Mouse (Mus musculus): ENCODE measurements around the gene Abhd17a. TPM values are rescaled to one million over a fixed set of nuclear protein-coding genes. Genes with fewer than 3 reads are reported as not detected.

Gene Abhd17a
- total and polyA plus RNA-seq, 3 experiments = 37.2 to 49.1 (median 48.0) TPM

DNA sequence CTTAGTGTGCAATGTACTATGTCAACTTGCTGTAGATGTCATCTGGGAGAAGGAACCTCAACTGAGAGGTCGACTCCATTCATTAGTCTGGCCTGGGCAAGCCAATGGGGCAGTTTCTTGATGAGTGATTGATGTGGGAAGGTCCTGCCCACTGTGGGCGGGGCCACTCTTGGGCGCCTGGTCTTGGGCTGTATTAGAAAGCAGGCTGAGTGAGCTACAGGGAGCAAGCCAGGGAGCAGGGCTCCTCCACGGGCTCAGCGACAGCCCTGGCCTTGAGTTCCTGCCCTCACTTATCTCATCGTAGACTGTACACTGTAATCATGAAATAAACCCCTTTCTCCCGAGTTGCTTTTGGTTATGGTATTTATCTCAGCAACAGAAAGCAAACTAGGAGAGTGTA, 56.4 kb downstream of the Abhd17a start:
- H3K4me3 ChIP-seq (replicated peaks in 1 of 3; ENCODE audit: low read depth in 2 of 3, low read length in 2 of 3, poor library complexity in 1 of 3) = no peak overlapping the region
- in situ Hi-C loops (cut with MboI; ENCODE audit: low pct_ligation_motif_present, low pct_unique_long_range_greater_than_20kb, low sequenced_read_pairs) = no loop called here
- H3K4me1 ChIP-seq (ENCODE audit: control insufficient read depth in 1 of 2, insufficient read depth in 2 of 2) = peaks cover 19 to 52% of the 10 kb centered on the region in 2 experiments

More for the DNA sequence above, 56.4 kb downstream of the Abhd17a start:
- H3K79me2 ChIP-seq (replicated peaks; ENCODE audit: control insufficient read depth, extremely low read depth, insufficient read depth, poor library complexity, severe bottlenecking) = no peaks in the 10 kb centered on the region
- H3K9ac ChIP-seq (ENCODE audit: insufficient read depth, low read depth) = no peak overlapping the region
- H3K4me2 ChIP-seq (ENCODE audit: insufficient read depth, low read depth, poor library complexity, severe bottlenecking) = no peak overlapping the region
- TF ChIP-seq JUND (conservative IDR thresholded peaks at IDR 0.05; ENCODE audit: low read depth, low read length) = no peak
- TF ChIP-seq E2F4 (IDR thresholded peaks at IDR 0.05; ENCODE audit: insufficient replicate concordance, low read depth, low read length) = no peak
- TF ChIP-seq CTCF (conservative IDR thresholded peaks at IDR 0.05 in 1 of 2, IDR thresholded peaks at IDR 0.05 in 1 of 2; ENCODE audit: low read depth in 2 of 2, low read length in 2 of 2) = no peak
- no peak for TF ChIP-seq MAFK (IDR thresholded peaks at IDR 0.05; ENCODE audit: insufficient replicate concordance, low read length)
- TF ChIP-seq JUN (IDR thresholded peaks at IDR 0.05; ENCODE audit: insufficient read depth, low read depth, low read length) = no peak
- no peak for TF ChIP-seq SIN3A (IDR thresholded peaks at IDR 0.05; ENCODE audit: low read length)
- TF ChIP-seq POLR2AphosphoS2 (IDR thresholded peaks at IDR 0.05; ENCODE audit: low read depth, low read length) = no peak
- no peak for TF ChIP-seq ZMIZ1 (IDR thresholded peaks at IDR 0.05; ENCODE audit: low read depth, low read length)
- no peak for TF ChIP-seq MAZ (IDR thresholded peaks at IDR 0.05; ENCODE audit: low read depth, low read length)
- TF ChIP-seq MAX (IDR thresholded peaks at IDR 0.05; ENCODE audit: low read length) = no peak
- no peak for TF ChIP-seq CHD2 (IDR thresholded peaks at IDR 0.05; ENCODE audit: low read length)
- H3K27me3 ChIP-seq (replicated peaks) = peaks cover 14% of the 10 kb centered on the region
- H3K9me3 ChIP-seq (replicated peaks; ENCODE audit: low read length) = no peaks in the 10 kb centered on the region
- DNase-seq (ENCODE audit: extremely low read depth) = peak; percentile 55
- no peak overlapping the region for H3K27ac ChIP-seq (ENCODE audit: insufficient read depth, low read depth)
- H3K36me3 ChIP-seq (replicated peaks in 1 of 2; ENCODE audit: control insufficient read depth in 1 of 2, insufficient read depth in 1 of 2, low read length in 1 of 2) = no peaks in the 10 kb centered on the region
- dilution Hi-C loops (cut with MboI; ENCODE audit: extremely low pct_ligation_motif_present, extremely low pct_unique_long_range_greater_than_20kb, low sequenced_read_pairs) = no loop called here

Other genes starting within 250 kb of the Abhd17a start
Only the 20 nearest of the 25 such genes appear.
- gene Mex3d, start 202.7 kb downstream of the Abhd17a start, total RNA-seq (2012; rRNA removed) = 8.4 and 8.5 TPM in 2 replicates
- 4.9 and 6.6 TPM in 2 replicates for gene Mex3d, start 202.7 kb downstream of the Abhd17a start, total RNA-seq (2014; rRNA removed)
- 4.7 and 5.9 TPM in 2 replicates for gene Mex3d, start 202.7 kb downstream of the Abhd17a start, polyA plus RNA-seq (2012; ENCODE audit: insufficient read length, low read depth)
- 61.9 and 67.0 TPM in 2 replicates for gene Mbd3, start 190.8 kb downstream of the Abhd17a start, total RNA-seq (2012; rRNA removed)
- gene Mbd3, start 190.8 kb downstream of the Abhd17a start, total RNA-seq (2014; rRNA removed) = 48.7 and 51.5 TPM in 2 replicates
- 131 and 133 TPM in 2 replicates for gene Mbd3, start 190.8 kb downstream of the Abhd17a start, polyA plus RNA-seq (2012; ENCODE audit: insufficient read length, low read depth)
- 466 and 529 TPM in 2 replicates for gene Uqcr11, start 183.5 kb downstream of the Abhd17a start, total RNA-seq (2012; rRNA removed)
- gene Uqcr11, start 183.5 kb downstream of the Abhd17a start, total RNA-seq (2014; rRNA removed) = 442 and 444 TPM in 2 replicates
- gene Uqcr11, start 183.5 kb downstream of the Abhd17a start, polyA plus RNA-seq (2012; ENCODE audit: insufficient read length, low read depth) = 206 and 248 TPM in 2 replicates
- 179 and 207 TPM in 2 replicates for gene Tcf3, start 156.7 kb downstream of the Abhd17a start, total RNA-seq (2012; rRNA removed)
- 139 and 146 TPM in 2 replicates for gene Tcf3, start 156.7 kb downstream of the Abhd17a start, total RNA-seq (2014; rRNA removed)
- 208 and 223 TPM in 2 replicates for gene Tcf3, start 156.7 kb downstream of the Abhd17a start, polyA plus RNA-seq (2012; ENCODE audit: insufficient read length, low read depth)
- gene Onecut3, start 95.5 kb downstream of the Abhd17a start, total RNA-seq (2012; rRNA removed) = not detected in 2 replicates
- not detected in 2 replicates for gene Onecut3, start 95.5 kb downstream of the Abhd17a start, total RNA-seq (2014; rRNA removed)
- not detected in 2 replicates for gene Onecut3, start 95.5 kb downstream of the Abhd17a start, polyA plus RNA-seq (2012; ENCODE audit: insufficient read length, low read depth)
- gene Atp8b3, start 51.2 kb downstream of the Abhd17a start, total RNA-seq (2012; rRNA removed) = 0.08 and 0.21 TPM in 2 replicates
- 0.14 and 0.21 TPM in 2 replicates for gene Atp8b3, start 51.2 kb downstream of the Abhd17a start, total RNA-seq (2014; rRNA removed)
- gene Atp8b3, start 51.2 kb downstream of the Abhd17a start, polyA plus RNA-seq (2012; ENCODE audit: insufficient read length, low read depth) = 0.11 and 0.27 TPM in 2 replicates
- 16.5 and 17.7 TPM in 2 replicates for gene Rexo1, start 28.8 kb downstream of the Abhd17a start, total RNA-seq (2012; rRNA removed)
- 6.3 and 7.0 TPM in 2 replicates for gene Rexo1, start 28.8 kb downstream of the Abhd17a start, total RNA-seq (2014; rRNA removed)
- gene Rexo1, start 28.8 kb downstream of the Abhd17a start, polyA plus RNA-seq (2012; ENCODE audit: insufficient read length, low read depth) = 31.6 and 41.9 TPM in 2 replicates
- gene Klf16, start 13.0 kb downstream of the Abhd17a start, total RNA-seq (2012; rRNA removed) = 84.8 and 94.0 TPM in 2 replicates
- 14.1 and 14.5 TPM in 2 replicates for gene Klf16, start 13.0 kb downstream of the Abhd17a start, total RNA-seq (2014; rRNA removed)
- 30.9 and 38.2 TPM in 2 replicates for gene Klf16, start 13.0 kb downstream of the Abhd17a start, polyA plus RNA-seq (2012; ENCODE audit: insufficient read length, low read depth)
- 33.2 and 33.9 TPM in 2 replicates for gene Scamp4, start 12.5 kb upstream of the Abhd17a start, total RNA-seq (2012; rRNA removed)
- gene Scamp4, start 12.5 kb upstream of the Abhd17a start, total RNA-seq (2014; rRNA removed) = 17.8 and 18.5 TPM in 2 replicates
- gene Scamp4, start 12.5 kb upstream of the Abhd17a start, polyA plus RNA-seq (2012; ENCODE audit: insufficient read length, low read depth) = 81.2 and 89.9 TPM in 2 replicates
- gene Adat3, start 12.5 kb upstream of the Abhd17a start, total RNA-seq (2012; rRNA removed) = 5.0 and 8.0 TPM in 2 replicates
- 5.8 and 6.6 TPM in 2 replicates for gene Adat3, start 12.5 kb upstream of the Abhd17a start, total RNA-seq (2014; rRNA removed)
- gene Adat3, start 12.5 kb upstream of the Abhd17a start, polyA plus RNA-seq (2012; ENCODE audit: insufficient read length, low read depth) = 6.3 and 6.7 TPM in 2 replicates
- 1.8 and 2.2 TPM in 2 replicates for gene Gm49322, start 15.7 kb upstream of the Abhd17a start, total RNA-seq (2012; rRNA removed)
- 0.20 and 0.28 TPM in 2 replicates for gene Gm49322, start 15.7 kb upstream of the Abhd17a start, total RNA-seq (2014; rRNA removed)
- gene Gm49322, start 15.7 kb upstream of the Abhd17a start, polyA plus RNA-seq (2012; ENCODE audit: insufficient read length, low read depth) = 0.97 and 1.1 TPM in 2 replicates
- 44.1 and 50.3 TPM in 2 replicates for gene Csnk1g2, start 32.5 kb upstream of the Abhd17a start, total RNA-seq (2012; rRNA removed)
- gene Csnk1g2, start 32.5 kb upstream of the Abhd17a start, total RNA-seq (2014; rRNA removed) = 44.3 and 50.1 TPM in 2 replicates
- 55.9 and 59.0 TPM in 2 replicates for gene Csnk1g2, start 32.5 kb upstream of the Abhd17a start, polyA plus RNA-seq (2012; ENCODE audit: insufficient read length, low read depth)
- 19.3 and 26.2 TPM in 2 replicates for gene Btbd2, start 66.7 kb upstream of the Abhd17a start, total RNA-seq (2012; rRNA removed)
- 10.0 and 11.1 TPM in 2 replicates for gene Btbd2, start 66.7 kb upstream of the Abhd17a start, total RNA-seq (2014; rRNA removed)
- 18.8 and 19.4 TPM in 2 replicates for gene Btbd2, start 66.7 kb upstream of the Abhd17a start, polyA plus RNA-seq (2012; ENCODE audit: insufficient read length, low read depth)
- 91.5 and 110 TPM in 2 replicates for gene Mknk2, start 87.8 kb upstream of the Abhd17a start, total RNA-seq (2012; rRNA removed)
- 121 and 138 TPM in 2 replicates for gene Mknk2, start 87.8 kb upstream of the Abhd17a start, total RNA-seq (2014; rRNA removed)
- 175 and 199 TPM in 2 replicates for gene Mknk2, start 87.8 kb upstream of the Abhd17a start, polyA plus RNA-seq (2012; ENCODE audit: insufficient read length, low read depth)
- 56.9 and 71.7 TPM in 2 replicates for gene Mob3a, start 111.6 kb upstream of the Abhd17a start, total RNA-seq (2012; rRNA removed)
- gene Mob3a, start 111.6 kb upstream of the Abhd17a start, total RNA-seq (2014; rRNA removed) = 65.2 and 71.4 TPM in 2 replicates
- 75.0 and 84.2 TPM in 2 replicates for gene Mob3a, start 111.6 kb upstream of the Abhd17a start, polyA plus RNA-seq (2012; ENCODE audit: insufficient read length, low read depth)
- gene Izumo4, start 111.8 kb upstream of the Abhd17a start, total RNA-seq (2012; rRNA removed) = 8.1 and 9.6 TPM in 2 replicates
- gene Izumo4, start 111.8 kb upstream of the Abhd17a start, total RNA-seq (2014; rRNA removed) = 2.7 and 4.3 TPM in 2 replicates
- 5.9 TPM in 2 replicates for gene Izumo4, start 111.8 kb upstream of the Abhd17a start, polyA plus RNA-seq (2012; ENCODE audit: insufficient read length, low read depth)
- gene Ap3d1, start 151.9 kb upstream of the Abhd17a start, total RNA-seq (2012; rRNA removed) = 48.1 and 49.4 TPM in 2 replicates
- 24.2 and 28.4 TPM in 2 replicates for gene Ap3d1, start 151.9 kb upstream of the Abhd17a start, total RNA-seq (2014; rRNA removed)
- 46.5 and 57.0 TPM in 2 replicates for gene Ap3d1, start 151.9 kb upstream of the Abhd17a start, polyA plus RNA-seq (2012; ENCODE audit: insufficient read length, low read depth)
- 13.3 and 15.5 TPM in 2 replicates for gene Dot1l, start 164.9 kb upstream of the Abhd17a start, total RNA-seq (2012; rRNA removed)
- gene Dot1l, start 164.9 kb upstream of the Abhd17a start, total RNA-seq (2014; rRNA removed) = 2.7 and 3.3 TPM in 2 replicates
- gene Dot1l, start 164.9 kb upstream of the Abhd17a start, polyA plus RNA-seq (2012; ENCODE audit: insufficient read length, low read depth) = 30.9 and 43.8 TPM in 2 replicates
- gene Sf3a2, start 207.9 kb upstream of the Abhd17a start, total RNA-seq (2012; rRNA removed) = 29.0 and 36.5 TPM in 2 replicates
- gene Sf3a2, start 207.9 kb upstream of the Abhd17a start, total RNA-seq (2014; rRNA removed) = 7.8 and 12.4 TPM in 2 replicates
- 136 and 153 TPM in 2 replicates for gene Sf3a2, start 207.9 kb upstream of the Abhd17a start, polyA plus RNA-seq (2012; ENCODE audit: insufficient read length, low read depth)
- 63.8 and 81.8 TPM in 2 replicates for gene Plekhj1, start 208.3 kb upstream of the Abhd17a start, total RNA-seq (2012; rRNA removed)
- gene Plekhj1, start 208.3 kb upstream of the Abhd17a start, total RNA-seq (2014; rRNA removed) = 51.5 and 63.4 TPM in 2 replicates
- gene Plekhj1, start 208.3 kb upstream of the Abhd17a start, polyA plus RNA-seq (2012; ENCODE audit: insufficient read length, low read depth) = 119 and 123 TPM in 2 replicates

All from CH12.LX (cell line).